Mouse (Mus musculus): Measurements from ENCODE around the gene Specc1. TPM values are rescaled to one million over a fixed set of nuclear protein-coding genes. Genes with fewer than 3 reads are reported as not detected.

The Specc1 gene
- total and polyA plus RNA-seq, 3 experiments: 2.5 to 5.8 TPM; not detected in 1

- Histone ChIP-seq H3K27me3 (ENCODE audit: control insufficient read depth in 1 of 2, insufficient read depth in 2 of 2, low read length in 2 of 2) (no peaks in the 10 kb centered on the region), H3K4me3 (ENCODE audit: control insufficient read depth in 1 of 2, insufficient read depth in 1 of 2, low read depth in 2 of 2, low read length in 2 of 2) (no peak overlapping the region), H3K36me3 (ENCODE audit: control insufficient read depth in 1 of 2, insufficient read depth in 2 of 2, low read length in 2 of 2) (peaks cover 0 to 8% of the 10 kb centered on the region in 2 experiments; a peak in 2 of 4 replicates), H3K4me1 (ENCODE audit: control insufficient read depth in 1 of 2, insufficient read depth in 2 of 2, low read length in 2 of 2) (peaks cover 0 to 5% of the 10 kb centered on the region in 2 experiments; a peak in 1 of 4 replicates), H3K9ac (ENCODE audit: control insufficient read depth, low read depth, low read length, poor library complexity, severe bottlenecking) (no peak overlapping the region), H3K27ac (ENCODE audit: control insufficient read depth, low read depth, low read length) (no peak overlapping the region), H3K79me2 (ENCODE audit: control insufficient read depth, insufficient read depth, low read length, poor library complexity) (no peaks in the 10 kb centered on the region), H3K9me3 (replicated peaks; ENCODE audit: insufficient read depth, low read length) (no peaks in the 10 kb centered on the region)
- no peak for DNase-seq (ENCODE audit: low read depth, low spot score)
- TF ChIP-seq MEF2A (IDR thresholded peaks at IDR 0.05; ENCODE audit: extremely low read depth, insufficient replicate concordance, low read depth, low read length, poor library complexity, severe bottlenecking) (no peak), KAT2A (conservative IDR thresholded peaks at IDR 0.05; ENCODE audit: low read depth, low read length) (no peak), SMC3 (IDR thresholded peaks at IDR 0.05; ENCODE audit: low read depth, low read length) (no peak), ELF1 (IDR thresholded peaks at IDR 0.05; ENCODE audit: low read depth, low read length) (no peak), MAZ (IDR thresholded peaks at IDR 0.05; ENCODE audit: low read depth, low read length) (no peak), ETS1 (IDR thresholded peaks at IDR 0.05; ENCODE audit: low read depth, low read length) (no peak), EP300 (IDR thresholded peaks at IDR 0.05; ENCODE audit: low read depth in 1 of 2, low read length in 2 of 2) (no peak), TBP (IDR thresholded peaks at IDR 0.05; ENCODE audit: low read depth, low read length) (no peak), MAFK (IDR thresholded peaks at IDR 0.05; ENCODE audit: borderline replicate concordance, low read depth, low read length) (no peak), POLR2AphosphoS5 (IDR thresholded peaks at IDR 0.05; ENCODE audit: borderline replicate concordance, low read depth, low read length) (no peak), UBTF (IDR thresholded peaks at IDR 0.05; ENCODE audit: borderline replicate concordance, insufficient read depth, low read depth, low read length) (no peak), BHLHE40 (IDR thresholded peaks at IDR 0.05; ENCODE audit: borderline replicate concordance, low read depth, low read length) (no peak), NRF1 (IDR thresholded peaks at IDR 0.05; ENCODE audit: insufficient read depth, low read depth, low read length, poor library complexity, severe bottlenecking) (no peak), ZMIZ1 (IDR thresholded peaks at IDR 0.05; ENCODE audit: low read depth, low read length) (no peak), USF1 (IDR thresholded peaks at IDR 0.05; ENCODE audit: low read depth, low read length) (no peak)
Measured at GRCm38 (mm10) chr11:62131601-62132000, 175.0 kb downstream of the Specc1 start.

- TF ChIP-seq ELF1 (IDR thresholded peaks at IDR 0.05; ENCODE audit: low read depth, low read length) (no peak), BHLHE40 (IDR thresholded peaks at IDR 0.05; ENCODE audit: borderline replicate concordance, low read depth, low read length) (no peak), JUND (IDR thresholded peaks at IDR 0.05; ENCODE audit: low read depth, low read length) (no peak), MEF2A (IDR thresholded peaks at IDR 0.05; ENCODE audit: extremely low read depth, insufficient replicate concordance, low read depth, low read length, poor library complexity, severe bottlenecking) (no peak), UBTF (IDR thresholded peaks at IDR 0.05; ENCODE audit: borderline replicate concordance, insufficient read depth, low read depth, low read length) (no peak), GATA1 (IDR thresholded peaks at IDR 0.05; ENCODE audit: low read depth, low read length) (no peak), ZNF384 (IDR thresholded peaks at IDR 0.05; ENCODE audit: low read depth, low read length) (no peak), RCOR1 (IDR thresholded peaks at IDR 0.05; ENCODE audit: low read depth, low read length) (no peak), MAFK (IDR thresholded peaks at IDR 0.05; ENCODE audit: borderline replicate concordance, low read depth, low read length) (no peak), TBP (IDR thresholded peaks at IDR 0.05; ENCODE audit: low read depth, low read length) (no peak), POLR2AphosphoS5 (IDR thresholded peaks at IDR 0.05; ENCODE audit: borderline replicate concordance, low read depth, low read length) (no peak), POLR2AphosphoS2 (IDR thresholded peaks at IDR 0.05; ENCODE audit: low read length) (no peak), CHD2 (IDR thresholded peaks at IDR 0.05; ENCODE audit: low read length) (no peak), EP300 (IDR thresholded peaks at IDR 0.05; ENCODE audit: low read depth in 1 of 2, low read length in 2 of 2) (no peak), USF1 (IDR thresholded peaks at IDR 0.05; ENCODE audit: low read depth, low read length) (no peak), MAX (IDR thresholded peaks at IDR 0.05; ENCODE audit: low read length) (no peak), RAD21 (IDR thresholded peaks at IDR 0.05; ENCODE audit: low read depth, low read length) (no peak), CHD1 (IDR thresholded peaks at IDR 0.05; ENCODE audit: low read depth, low read length) (no peak), NRF1 (IDR thresholded peaks at IDR 0.05; ENCODE audit: insufficient read depth, low read depth, low read length, poor library complexity, severe bottlenecking) (no peak)
- DNase-seq (ENCODE audit: low read depth, low spot score): no peak
- peaks cover 0 to 8% of the 10 kb centered on the region in 2 experiments; a peak in 2 of 4 replicates for H3K36me3 ChIP-seq (ENCODE audit: control insufficient read depth in 1 of 2, insufficient read depth in 2 of 2, low read length in 2 of 2)
- no peak overlapping the region for H3K4me3 ChIP-seq (ENCODE audit: control insufficient read depth in 1 of 2, insufficient read depth in 1 of 2, low read depth in 2 of 2, low read length in 2 of 2)
- no peak overlapping the region for H3K9ac ChIP-seq (ENCODE audit: control insufficient read depth, low read depth, low read length, poor library complexity, severe bottlenecking)
- no peaks in the 10 kb centered on the region for H3K27me3 ChIP-seq (ENCODE audit: control insufficient read depth in 1 of 2, insufficient read depth in 2 of 2, low read length in 2 of 2)
- H3K9me3 ChIP-seq (replicated peaks; ENCODE audit: insufficient read depth, low read length): no peaks in the 10 kb centered on the region
- no peaks in the 10 kb centered on the region for H3K79me2 ChIP-seq (ENCODE audit: control insufficient read depth, insufficient read depth, low read length, poor library complexity)
- no peak overlapping the region for H3K27ac ChIP-seq (ENCODE audit: control insufficient read depth, low read depth, low read length)
- peaks cover 0 to 5% of the 10 kb centered on the region in 2 experiments; a peak in 1 of 4 replicates for H3K4me1 ChIP-seq (ENCODE audit: control insufficient read depth in 1 of 2, insufficient read depth in 2 of 2, low read length in 2 of 2)
Measured at GRCm38 (mm10) chr11:62134191-62134590, 177.6 kb downstream of the Specc1 start.
